Mouse (Mus musculus) bone marrow, adult 2 months (tissue): ENCODE data around the gene Coro6.

Experiments
- CTCF ChIP-seq: fragments of 200-500 bp; IDR thresholded peaks from 2 replicates; pipeline ENCODE4 v1.5.1; 2011; ENCODE audit warnings: low read length, control low read depth; ENCODE audit not compliant: control insufficient read depth, insufficient read depth
- POLR2A ChIP-seq: fragments of 200-500 bp; IDR thresholded peaks from 2 replicates; pipeline ENCODE4 v1.6.1; 2011; ENCODE audit warnings: low read depth, mild to moderate bottlenecking, control low read depth, low read length, borderline replicate concordance; ENCODE audit not compliant: control insufficient read depth

DNA sequence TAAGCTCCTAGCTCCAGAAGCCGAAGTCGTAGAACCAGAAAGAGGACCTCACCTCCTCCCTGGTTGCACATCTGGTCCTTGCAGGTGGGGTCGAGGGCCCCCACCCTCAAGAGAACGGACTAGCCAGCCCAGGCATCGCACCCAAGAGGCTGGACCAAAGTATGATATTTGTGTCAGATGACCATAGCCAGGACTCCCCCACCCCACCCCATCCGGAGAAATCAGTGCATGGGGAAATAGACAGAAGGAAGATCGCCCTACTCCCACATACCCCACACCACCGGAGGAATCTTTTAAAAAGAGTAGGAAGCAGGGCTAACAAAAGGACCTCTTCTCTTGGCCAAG lies 862 bp downstream of the Coro6 start:
- TF ChIP-seq CTCF (no peak), POLR2A (no peak)
